Mouse (Mus musculus) stomach, embryonic 14.5 days (tissue): ENCODE data around the gene Mag. TPM values are rescaled to one million over a fixed set of nuclear protein-coding genes. Genes with fewer than 3 reads are reported as not detected.

Experiments used
- ATAC-seq: fragments of 200-750 bp; cut with Nextera tagmentation; 2 replicates; pipeline ENCODE4 v1.8.0; 2017; ENCODE audit warnings: low read depth, moderate TSS enrichment; ENCODE audit not compliant: insufficient number of reproducible peaks, insufficient read depth, low FRiP score
- H3K27ac ChIP-seq: fragments of 300-500 bp; sonication (generic); 2 replicates; pipeline ENCODE4 v1.5.1; 2014; ENCODE audit warnings: mild to moderate bottlenecking, low read length, moderate library complexity, mixed read lengths
- H3K27me3 ChIP-seq: fragments of 300-500 bp; sonication (generic); 2 replicates; pipeline ENCODE4 v1.6.1; 2014; ENCODE audit warnings: low read length, control low read depth, mixed read lengths; ENCODE audit not compliant: control insufficient read depth, insufficient read depth
- H3K36me3 ChIP-seq: fragments of 300-500 bp; sonication (generic); 2 replicates; pipeline ENCODE4 v1.6.1; 2014; ENCODE audit warnings: mild to moderate bottlenecking, control low read depth, low read length, moderate library complexity, mixed read lengths; ENCODE audit not compliant: control insufficient read depth, insufficient read depth
- H3K4me1 ChIP-seq: fragments of 300-500 bp; sonication (generic); 2 replicates; pipeline ENCODE4 v1.6.1; 2014; ENCODE audit warnings: low read length, control low read depth, mixed read lengths; ENCODE audit not compliant: control insufficient read depth, insufficient read depth
- H3K4me2 ChIP-seq: fragments of 300-500 bp; sonication (generic); replicated peaks from 2 replicates; pipeline ENCODE4 v1.6.1; 2014; ENCODE audit warnings: low read depth, low read length, control low read depth
- H3K4me3 ChIP-seq: fragments of 300-500 bp; sonication (generic); 2 replicates; pipeline ENCODE4 v1.5.1; 2014; ENCODE audit warnings: low read depth, low read length, control low read depth
- H3K9ac ChIP-seq: fragments of 300-500 bp; sonication (generic); replicated peaks from 2 replicates; pipeline ENCODE4 v1.6.1; 2014; ENCODE audit warnings: low read depth, mild to moderate bottlenecking, control low read depth, low read length, moderate library complexity, mixed read lengths
- H3K9me3 ChIP-seq: fragments of 300-500 bp; sonication (generic); 2 replicates; pipeline ENCODE4 v1.6.1; 2016; ENCODE audit warnings: low read depth, low read length, control low read depth; ENCODE audit not compliant: control insufficient read depth
- WGBS: fragments of 180-500 bp; shearing (Covaris S2); extraction: QIAGEN DNeasy Blood & Tissue Kit; methylation state at CpG from one replicate; pipeline ENCODE4 v1.1.7; 2014; 5-methylcytosine and 5-hydroxymethylcytosine counted together
- polyA plus RNA-seq: library from polyadenylated mRNA; unstranded; fragments of >200 nt; fragmentation: Nextera tagmentation; extraction: Ambion mirVana; gene quantifications from 2 replicates; pipeline ENCODE4 v1.2.1, GENCODE M21; 2014

Gene Mag
- polyA plus RNA-seq, 1 experiment from 2014 or later: 0.10 TPM

DNA sequence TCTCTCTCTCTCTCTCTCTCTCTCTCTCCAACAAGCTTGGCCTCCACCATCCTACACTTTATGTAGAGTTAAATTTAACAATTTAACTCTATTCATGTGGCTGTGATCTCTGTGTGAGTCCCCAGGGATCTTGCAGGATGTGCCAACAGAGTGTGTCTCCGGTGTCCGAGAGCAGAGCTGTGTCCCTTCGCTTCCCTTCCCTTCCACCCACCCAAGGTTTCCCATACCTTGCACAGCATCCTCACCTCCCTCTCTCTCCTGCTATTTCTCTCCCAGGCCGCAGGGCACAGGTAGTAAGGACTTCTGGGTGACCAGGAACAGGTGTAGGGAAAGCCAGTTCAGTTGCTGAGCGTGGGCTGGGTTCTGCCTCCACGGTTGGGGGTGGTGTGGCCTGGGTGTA is 35.7 kb downstream of the Mag start:
- 77% methylated on average over 6 of the region's 6 CpGs for WGBS
- H3K9me3 ChIP-seq: no peaks in the 10 kb centered on the region
- H3K36me3 ChIP-seq: no peaks in the 10 kb centered on the region
- no peak overlapping the region for H3K4me2 ChIP-seq
- H3K27me3 ChIP-seq: no peaks in the 10 kb centered on the region
- H3K4me3 ChIP-seq: no peak overlapping the region
- H3K27ac ChIP-seq: no peak overlapping the region
- no peak for ATAC-seq
- no peaks in the 10 kb centered on the region for H3K4me1 ChIP-seq
- no peak overlapping the region for H3K9ac ChIP-seq

DNA sequence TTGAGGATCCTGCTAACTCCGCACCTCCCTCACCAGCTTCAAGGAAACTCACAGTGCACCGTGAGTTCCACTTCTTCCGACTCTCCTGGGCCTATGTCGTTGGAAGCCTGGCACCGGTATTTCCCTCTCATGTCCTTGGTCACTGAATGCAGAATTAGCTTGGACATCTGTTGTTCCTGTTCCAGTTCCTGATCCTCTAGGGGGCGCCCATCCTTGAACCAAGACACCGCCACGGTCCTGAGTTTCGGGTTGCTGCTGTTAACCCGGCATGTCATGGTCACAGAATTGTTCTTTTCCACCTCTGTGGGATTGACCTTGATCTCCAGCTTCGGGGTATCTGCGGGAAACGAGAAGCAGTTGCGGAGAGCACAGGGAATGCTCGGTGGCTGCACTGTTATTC is 41.6 kb downstream of the Mag start:
- 22% methylated on average over 15 of the region's 15 CpGs for WGBS
- 0 out of 2 replicates have a peak overlapping the region, but pooled peaks have one; percentile 22 for H3K4me2 ChIP-seq
- H3K4me1 ChIP-seq: no peaks in the 10 kb centered on the region
- no peaks in the 10 kb centered on the region for H3K27me3 ChIP-seq
- H3K9ac ChIP-seq: no peak overlapping the region
- no peak overlapping the region for H3K4me3 ChIP-seq
- ATAC-seq: no peak
- H3K36me3 ChIP-seq: no peaks in the 10 kb centered on the region
- no peak overlapping the region for H3K27ac ChIP-seq
- H3K9me3 ChIP-seq: no peaks in the 10 kb centered on the region

DNA sequence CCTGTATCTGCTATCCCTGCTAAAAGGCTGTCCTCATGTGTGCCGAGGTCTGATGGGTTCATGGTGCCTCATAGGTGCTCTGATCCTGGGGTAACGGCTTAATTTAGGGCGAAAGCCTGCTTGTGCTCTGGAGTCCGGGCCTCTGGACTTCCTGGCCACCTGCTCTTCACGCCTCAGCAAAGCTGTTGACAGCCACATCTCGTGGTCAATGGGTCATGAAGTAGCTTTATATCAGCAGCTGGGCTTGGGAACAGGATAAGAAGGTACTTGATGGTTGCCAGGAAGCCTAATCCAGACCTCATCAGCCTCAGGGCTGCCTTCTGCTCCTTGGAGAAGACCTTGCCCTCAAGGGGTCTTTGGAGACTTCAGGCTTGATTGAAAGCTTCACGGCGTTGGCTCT is 51.3 kb downstream of the Mag start:
- WGBS: 78% methylated on average over 8 of the region's 8 CpGs
- Histone ChIP-seq H3K36me3 (no peaks in the 10 kb centered on the region), H3K4me3 (no peak overlapping the region), H3K27ac (no peak overlapping the region), H3K27me3 (no peaks in the 10 kb centered on the region), H3K4me2 (no peak overlapping the region), H3K4me1 (no peaks in the 10 kb centered on the region), H3K9me3 (no peaks in the 10 kb centered on the region), H3K9ac (no peak overlapping the region)
- ATAC-seq: no peak

DNA sequence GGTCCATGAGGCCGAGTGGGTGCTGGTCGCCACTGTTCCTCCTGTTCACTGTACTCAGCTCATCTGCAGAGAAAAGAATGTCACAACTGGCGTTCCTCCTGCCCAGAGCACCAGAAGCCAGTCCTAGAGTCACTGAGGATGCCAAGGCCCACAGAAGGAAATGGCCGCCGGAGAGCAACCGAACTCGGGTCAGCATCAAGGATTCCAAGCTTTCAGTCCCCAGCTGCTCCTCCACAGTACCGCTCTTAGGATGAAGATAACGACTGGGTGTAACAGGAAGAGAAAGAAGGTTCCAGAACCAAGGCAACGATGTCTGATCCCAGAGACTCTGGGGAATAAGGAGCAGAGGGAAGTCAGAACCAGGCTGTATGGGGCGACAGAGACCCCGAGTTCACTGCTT is 53.2 kb downstream of the Mag start, which contains the start of gene Ffar1:
Gene Ffar1, minus strand, starts transcription at position 101 of the 400 bp plus-strand sequence.
- no peak within 1 kb of the TSS for H3K27ac ChIP-seq
- no peaks in the 10 kb centered on the region for H3K9me3 ChIP-seq
- H3K4me2 ChIP-seq: no peak within 1 kb of the TSS
- no peaks in the 10 kb centered on the region for H3K4me1 ChIP-seq
- WGBS: 86% methylated on average over 12 of the region's 12 CpGs
- no peak for ATAC-seq
- H3K27me3 ChIP-seq: no peaks in the 10 kb centered on the region
- no peak within 1 kb of the TSS for H3K9ac ChIP-seq
- no peaks in the 10 kb centered on the region for H3K36me3 ChIP-seq
- H3K4me3 ChIP-seq: no peak within 1 kb of the TSS

DNA sequence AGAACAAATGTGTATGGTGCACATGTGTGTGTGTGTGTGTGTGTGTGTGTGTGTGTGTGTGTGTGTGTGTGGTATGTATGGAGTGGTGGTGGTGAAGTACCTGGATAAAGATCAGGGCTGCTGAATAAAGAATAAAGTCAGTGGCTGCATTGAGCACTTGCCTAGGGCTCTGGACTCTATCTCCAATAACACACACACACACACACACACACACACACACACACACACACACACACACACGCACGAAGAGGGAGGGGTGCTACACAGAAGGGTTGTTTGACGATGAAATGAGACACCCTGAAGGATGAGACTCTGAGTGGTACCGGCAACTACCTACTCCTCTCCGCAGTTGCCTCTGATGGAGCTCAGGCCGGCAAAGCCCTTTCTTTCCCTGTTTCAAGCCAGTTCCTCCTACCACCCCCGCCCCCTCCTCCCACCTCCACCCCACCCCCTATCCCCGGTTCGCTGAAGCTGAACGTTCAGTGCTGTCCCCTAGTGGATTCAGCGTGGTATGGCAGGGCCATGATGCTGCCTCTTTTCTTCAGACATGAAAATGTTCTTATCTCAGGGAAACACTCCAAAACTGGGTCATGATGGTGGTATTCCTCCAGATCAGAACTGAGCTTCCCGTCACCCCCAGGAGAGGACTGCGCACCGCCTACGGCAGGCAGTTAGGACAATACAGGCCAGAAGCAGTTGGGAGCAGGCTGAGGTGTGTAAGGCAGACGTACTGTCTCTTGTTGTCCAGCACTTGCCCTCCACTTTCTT is 54.9 kb downstream of the Mag start:
- no peaks in the 10 kb centered on the region for H3K27me3 ChIP-seq
- no peaks in the 10 kb centered on the region for H3K9me3 ChIP-seq
- H3K4me1 ChIP-seq: no peaks in the 10 kb centered on the region
- no peak overlapping the region for H3K9ac ChIP-seq
- ATAC-seq: peak; percentile 66
- H3K27ac ChIP-seq: no peak overlapping the region
- no peaks in the 10 kb centered on the region for H3K36me3 ChIP-seq
- peak overlapping the region; percentile 36 for H3K4me2 ChIP-seq
- WGBS: 8% methylated on average over 14 of the region's 16 CpGs
- H3K4me3 ChIP-seq: 0 out of 2 replicates have a peak overlapping the region, but pooled peaks have one; percentile 12

DNA sequence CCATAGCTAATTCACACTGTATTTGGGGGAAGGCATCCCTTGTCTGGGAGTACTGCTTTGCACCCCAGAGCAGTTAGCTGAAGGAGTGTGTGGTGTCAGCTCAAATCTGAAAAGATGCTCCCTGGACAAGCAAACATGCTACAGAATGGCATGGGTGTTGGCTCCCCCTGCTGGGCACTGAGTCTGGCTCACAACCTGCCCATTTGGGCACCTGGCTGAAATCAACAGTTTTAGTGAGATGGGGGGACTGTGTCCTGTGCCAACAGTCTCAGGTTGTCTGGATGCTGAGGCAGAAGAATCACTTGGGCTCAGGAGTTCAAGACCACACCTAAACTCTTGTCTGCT is 55.4 kb downstream of the Mag start:
- Histone ChIP-seq H3K4me2 (no peak overlapping the region), H3K36me3 (no peaks in the 10 kb centered on the region), H3K9me3 (no peaks in the 10 kb centered on the region), H3K4me1 (no peaks in the 10 kb centered on the region), H3K9ac (no peak overlapping the region), H3K27ac (no peak overlapping the region), H3K4me3 (no peak overlapping the region), H3K27me3 (no peaks in the 10 kb centered on the region)
- ATAC-seq: peak; percentile 30; the same call in 1 of the 2 replicates

DNA sequence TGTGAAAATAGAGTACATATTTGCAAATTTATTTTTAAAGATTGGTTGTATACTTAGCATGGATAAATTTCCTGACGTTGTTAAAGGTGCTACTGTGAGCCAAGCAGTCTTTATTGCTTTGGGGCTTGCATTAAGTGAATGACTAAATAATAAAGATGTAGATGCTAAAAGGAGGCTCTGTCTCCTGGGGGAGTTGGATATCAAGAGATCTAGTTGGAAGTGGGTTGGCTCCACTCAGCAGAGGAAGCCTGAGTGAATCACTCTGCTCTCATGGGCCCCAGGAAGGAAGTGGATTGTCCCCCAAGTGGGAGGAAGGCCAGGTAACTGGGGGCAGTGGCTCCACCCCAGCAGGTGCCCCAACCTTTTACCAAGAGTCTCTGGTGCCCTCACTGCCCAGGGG is 56.9 kb downstream of the Mag start:
- no peak overlapping the region for H3K27ac ChIP-seq

DNA sequence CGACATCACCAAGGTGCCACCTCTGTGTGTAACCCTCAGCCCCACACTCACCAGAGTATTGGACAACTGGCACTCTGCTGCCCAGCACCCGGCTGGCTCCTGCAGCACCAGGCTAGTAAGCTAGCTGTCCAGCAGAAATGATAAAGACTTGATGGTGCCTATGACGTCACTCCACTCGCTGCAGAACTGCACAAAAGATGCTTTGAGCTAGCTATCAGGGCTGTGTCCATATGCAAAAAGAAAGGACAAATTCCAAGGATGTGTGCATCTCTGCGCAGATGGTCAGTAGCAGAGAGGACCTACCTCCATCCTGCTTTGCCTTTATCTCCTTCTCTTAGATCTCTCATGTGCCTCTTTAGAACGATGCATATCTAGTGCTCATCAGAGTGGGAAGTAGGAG is 58.6 kb downstream of the Mag start, which contains the start of gene Ffar3:
Gene Ffar3, minus strand, starts transcription at position 101 of the 400 bp plus-strand sequence.
- H3K9ac ChIP-seq: no peak within 1 kb of the TSS
- H3K36me3 ChIP-seq: no peaks in the 10 kb centered on the region
- H3K27ac ChIP-seq: no peak within 1 kb of the TSS
- no peak within 1 kb of the TSS for H3K4me2 ChIP-seq
- ATAC-seq: no peak
- WGBS: 76% methylated on average over 6 of the region's 6 CpGs
- no peaks in the 10 kb centered on the region for H3K4me1 ChIP-seq
- H3K27me3 ChIP-seq: no peaks in the 10 kb centered on the region
- H3K4me3 ChIP-seq: no peak within 1 kb of the TSS
- no peaks in the 10 kb centered on the region for H3K9me3 ChIP-seq

More for the DNA sequence above, 56.9 kb downstream of the Mag start:
- no peaks in the 10 kb centered on the region for H3K36me3 ChIP-seq
- H3K4me1 ChIP-seq: no peaks in the 10 kb centered on the region
- H3K9ac ChIP-seq: no peak overlapping the region
- H3K4me3 ChIP-seq: no peak overlapping the region
- ATAC-seq: no peak
- H3K9me3 ChIP-seq: no peaks in the 10 kb centered on the region
- no peak overlapping the region for H3K4me2 ChIP-seq
- 70% methylated on average over 1 of the region's 1 CpGs for WGBS
- no peaks in the 10 kb centered on the region for H3K27me3 ChIP-seq

DNA sequence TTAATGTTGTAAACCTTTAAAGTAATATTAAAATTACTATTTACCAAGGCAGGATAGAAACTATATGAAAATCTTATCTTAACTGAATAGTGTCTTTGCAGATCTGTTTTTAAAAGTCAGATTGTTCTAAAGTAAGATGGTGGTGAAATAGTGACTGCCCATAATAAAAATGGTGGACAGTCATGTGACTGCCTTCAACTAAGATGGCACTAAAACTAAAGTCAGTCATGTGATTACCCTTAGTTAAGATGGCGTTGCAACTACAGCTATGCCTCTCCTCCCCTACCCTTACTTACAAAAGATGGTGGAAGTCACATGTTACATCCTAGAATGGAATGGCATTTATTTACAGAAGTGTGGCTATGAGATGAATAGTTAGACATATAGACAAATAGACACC is 63.3 kb downstream of the Mag start:
- Histone ChIP-seq H3K4me1 (no peaks in the 10 kb centered on the region), H3K36me3 (no peaks in the 10 kb centered on the region), H3K4me2 (no peak overlapping the region), H3K4me3 (no peak overlapping the region), H3K9me3 (no peaks in the 10 kb centered on the region), H3K27ac (no peak overlapping the region), H3K9ac (no peak overlapping the region), H3K27me3 (no peaks in the 10 kb centered on the region)
- no peak for ATAC-seq
- 80% methylated on average over 1 of the region's 1 CpGs for WGBS
